Mouse (Mus musculus): Measurements from ENCODE around the gene Ddx51.

Gene Ddx51

GRCm38 (mm10) chr5:110652719-110653648, at the start of gene Ddx51, which contains the start of gene Noc4l:
Gene Ddx51, plus strand, starts transcription at chr5:110653451.
Gene Noc4l, minus strand, starts transcription at chr5:110653417.
- peak; percentile 90 to 93 for DNase-seq (ENCODE audit: low read depth in 2 of 2, low spot score in 2 of 2)

GRCm38 (mm10) chr5:110604311-110604710, 48.9 kb upstream of the Ddx51 start:
- no peak for DNase-seq (ENCODE audit: low read depth in 2 of 2, low spot score in 2 of 2)

- no peak for DNase-seq (ENCODE audit: low read depth in 2 of 2, low spot score in 2 of 2)
These were observed 47.6 kb upstream of the Ddx51 start for GRCm38 (mm10) chr5:110605531-110606221.

- no peak for DNase-seq (ENCODE audit: low read depth in 2 of 2, low spot score in 2 of 2)
These were observed 45.5 kb upstream of the Ddx51 start for GRCm38 (mm10) chr5:110607767-110608166.

GRCm38 (mm10) chr5:110608336-110608735, 44.9 kb upstream of the Ddx51 start:
- DNase-seq (ENCODE audit: low read depth in 2 of 2, low spot score in 2 of 2), result no peak

GRCm38 (mm10) chr5:110608941-110609340, 44.3 kb upstream of the Ddx51 start:
- no peak for DNase-seq (ENCODE audit: low read depth in 2 of 2, low spot score in 2 of 2)

- no peak for DNase-seq (ENCODE audit: low read depth in 2 of 2, low spot score in 2 of 2)
These were observed 43.8 kb upstream of the Ddx51 start for GRCm38 (mm10) chr5:110609425-110609824.

GRCm38 (mm10) chr5:110609868-110610267, 43.4 kb upstream of the Ddx51 start:
- DNase-seq (ENCODE audit: low read depth in 2 of 2, low spot score in 2 of 2), result no peak

- DNase-seq (ENCODE audit: low read depth in 2 of 2, low spot score in 2 of 2), result no peak
These were observed 42.8 kb upstream of the Ddx51 start for GRCm38 (mm10) chr5:110610484-110610883.

GRCm38 (mm10) chr5:110611435-110612158, 41.7 kb upstream of the Ddx51 start:
- DNase-seq (ENCODE audit: low read depth in 2 of 2, low spot score in 2 of 2), result no peak

- DNase-seq (ENCODE audit: low read depth in 2 of 2, low spot score in 2 of 2), result no peak
These were observed 34.0 kb upstream of the Ddx51 start for GRCm38 (mm10) chr5:110619226-110619625.

GRCm38 (mm10) chr5:110624319-110624718, 28.9 kb upstream of the Ddx51 start:
- no peak for DNase-seq (ENCODE audit: low read depth in 2 of 2, low spot score in 2 of 2)

GRCm38 (mm10) chr5:110627351-110627750, 25.9 kb upstream of the Ddx51 start:
- DNase-seq (ENCODE audit: low read depth in 2 of 2, low spot score in 2 of 2), result no peak

GRCm38 (mm10) chr5:110628156-110628555, 25.1 kb upstream of the Ddx51 start:
- DNase-seq (ENCODE audit: low read depth in 2 of 2, low spot score in 2 of 2), result no peak

- DNase-seq (ENCODE audit: low read depth in 2 of 2, low spot score in 2 of 2), result no peak
These were observed 23.6 kb upstream of the Ddx51 start for GRCm38 (mm10) chr5:110629525-110630120.

GRCm38 (mm10) chr5:110635951-110636707, 17.1 kb upstream of the Ddx51 start:
- peak in 1 of 2 experiments; percentile 14 for DNase-seq (ENCODE audit: low read depth in 2 of 2, low spot score in 2 of 2)

- no peak for DNase-seq (ENCODE audit: low read depth in 2 of 2, low spot score in 2 of 2)
These were observed 14.8 kb upstream of the Ddx51 start for GRCm38 (mm10) chr5:110638306-110639074.

GRCm38 (mm10) chr5:110639459-110639858, 13.8 kb upstream of the Ddx51 start:
- peak; percentile 75 to 83 for DNase-seq (ENCODE audit: low read depth in 2 of 2, low spot score in 2 of 2)

GRCm38 (mm10) chr5:110646377-110646776, 6.9 kb upstream of the Ddx51 start:
- DNase-seq (ENCODE audit: low read depth in 2 of 2, low spot score in 2 of 2), result no peak
